Mouse (Mus musculus) megakaryocyte-erythroid progenitor cell, adult 5-6 weeks (primary cell): Measurements from ENCODE around the gene Gjc1. TPM values are rescaled to one million over a fixed set of nuclear protein-coding genes. Genes with fewer than 3 reads are reported as not detected.

Experiments used
- ATAC-seq: replicated peaks from 2 replicates; pipeline ENCODE4 v1.8.0; 2016; ENCODE audit warnings: mild to moderate bottlenecking, inconsistent platforms; ENCODE audit not compliant: severe bottlenecking, poor library complexity, low FRiP score, low TSS enrichment
- total RNA-seq, 2 experiments: library from RNA; stranded (forward) in 1 of 2; stranded (reverse) in 1 of 2; fragments of 200-1000, 215-1000 nt in 1 of 2; fragments of >200 nt in 1 of 2; fragmentation: Nextera tagmentation in 1 of 2; gene quantifications; 2 replicates each; pipeline ENCODE4 v1.2.3; 2014 to 2017

The Gjc1 gene
- total RNA-seq, 2 experiments from 2014 or later: not detected

GRCm38 (mm10) chr11:102753591-102754324 is 65.7 kb downstream of the Gjc1 start:
- 0 out of 2 replicates have a peak, but pooled peaks have one; percentile 19 for ATAC-seq

GRCm38 (mm10) chr11:102752896-102753590 is 66.5 kb downstream of the Gjc1 start:
- ATAC-seq: no peak

- ATAC-seq: no peak
Observed at GRCm38 (mm10) chr11:102749712-102750111, 69.8 kb downstream of the Gjc1 start.

Other genes with a start within 250 kb of the Gjc1 start
- gene Gm11627, start 240.2 kb downstream of the Gjc1 start, total RNA-seq (2014; fragmentation: Nextera tagmentation): not detected in 2 replicates
- gene Gm11627, start 240.2 kb downstream of the Gjc1 start, total RNA-seq (2017): not detected in 2 replicates
- not detected in 2 replicates for gene Fzd2, start 215.3 kb downstream of the Gjc1 start, total RNA-seq (2014; fragmentation: Nextera tagmentation)
- gene Fzd2, start 215.3 kb downstream of the Gjc1 start, total RNA-seq (2017): not detected in 2 replicates
- not detected in 2 replicates for gene Meioc, start 156.0 kb downstream of the Gjc1 start, total RNA-seq (2014; fragmentation: Nextera tagmentation)
- not detected in 2 replicates for gene Meioc, start 156.0 kb downstream of the Gjc1 start, total RNA-seq (2017)
- gene Ccdc43, start 121.9 kb downstream of the Gjc1 start, total RNA-seq (2014; fragmentation: Nextera tagmentation): 20.5 and 21.0 TPM in 2 replicates
- gene Ccdc43, start 121.9 kb downstream of the Gjc1 start, total RNA-seq (2017): 38.7 and 42.4 TPM in 2 replicates
- 0.28 and 3.0 TPM in 2 replicates for gene Adam11, start 58.3 kb downstream of the Gjc1 start, total RNA-seq (2014; fragmentation: Nextera tagmentation)
- 0.14 and 0.15 TPM in 2 replicates for gene Adam11, start 58.3 kb downstream of the Gjc1 start, total RNA-seq (2017)
- gene Higd1b, start 16.1 kb upstream of the Gjc1 start, total RNA-seq (2014; fragmentation: Nextera tagmentation): not detected in 2 replicates
- gene Higd1b, start 16.1 kb upstream of the Gjc1 start, total RNA-seq (2017): not detected in 2 replicates
- gene Eftud2, start 61.3 kb upstream of the Gjc1 start, total RNA-seq (2014; fragmentation: Nextera tagmentation): 335 and 342 TPM in 2 replicates
- 171 and 175 TPM in 2 replicates for gene Eftud2, start 61.3 kb upstream of the Gjc1 start, total RNA-seq (2017)
- 2.0 TPM in 1 of 2 replicates, not detected in the other for gene Ccdc103, start 61.5 kb upstream of the Gjc1 start, total RNA-seq (2014; fragmentation: Nextera tagmentation)
- not detected in 2 replicates for gene Ccdc103, start 61.5 kb upstream of the Gjc1 start, total RNA-seq (2017)
- not detected in 2 replicates for gene Fam187a, start 65.5 kb upstream of the Gjc1 start, total RNA-seq (2014; fragmentation: Nextera tagmentation)
- not detected in 2 replicates for gene Fam187a, start 65.5 kb upstream of the Gjc1 start, total RNA-seq (2017)
- 0.40 and 1.1 TPM in 2 replicates for gene Gfap, start 81.2 kb upstream of the Gjc1 start, total RNA-seq (2014; fragmentation: Nextera tagmentation)
- 0.08 and 1.5 TPM in 2 replicates for gene Gfap, start 81.2 kb upstream of the Gjc1 start, total RNA-seq (2017)
- 26.7 and 29.3 TPM in 2 replicates for gene Kif18b, start 105.4 kb upstream of the Gjc1 start, total RNA-seq (2014; fragmentation: Nextera tagmentation)
- 11.4 and 14.5 TPM in 2 replicates for gene Kif18b, start 105.4 kb upstream of the Gjc1 start, total RNA-seq (2017)
- gene C1ql1, start 127.0 kb upstream of the Gjc1 start, total RNA-seq (2014; fragmentation: Nextera tagmentation): not detected in 2 replicates
- not detected in 2 replicates for gene C1ql1, start 127.0 kb upstream of the Gjc1 start, total RNA-seq (2017)
- 33.2 and 36.9 TPM in 2 replicates for gene Nmt1, start 208.5 kb upstream of the Gjc1 start, total RNA-seq (2014; fragmentation: Nextera tagmentation)
- 37.6 and 42.0 TPM in 2 replicates for gene Nmt1, start 208.5 kb upstream of the Gjc1 start, total RNA-seq (2017)
- 24.5 and 40.3 TPM in 2 replicates for gene Dcakd, start 208.6 kb upstream of the Gjc1 start, total RNA-seq (2014; fragmentation: Nextera tagmentation)
- 4.0 and 9.3 TPM in 2 replicates for gene Dcakd, start 208.6 kb upstream of the Gjc1 start, total RNA-seq (2017)